Mouse (Mus musculus): Measurements from ENCODE around the gene Glrp1.

DNA sequence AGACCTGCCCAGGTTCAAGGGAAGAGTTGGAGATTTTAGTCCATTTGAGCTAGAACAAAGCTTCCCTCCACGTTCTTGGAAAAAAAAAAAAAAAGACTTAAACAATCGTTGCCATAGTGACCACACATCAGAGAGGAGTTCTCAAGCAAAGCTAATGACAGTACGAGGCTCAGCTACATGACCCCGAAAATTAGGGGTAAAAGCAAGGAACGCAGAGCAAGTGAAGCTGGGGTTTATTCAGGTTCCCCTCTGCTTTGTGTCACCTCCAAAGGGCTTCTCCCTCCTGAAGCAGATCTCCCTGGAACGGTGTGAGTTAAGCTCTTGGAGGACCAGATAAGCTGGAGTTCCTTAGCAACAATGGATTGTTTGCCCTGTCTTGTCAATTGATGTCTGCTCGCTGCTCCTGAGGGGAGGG lies 5.3 kb downstream of the Glrp1 start:
- TF ChIP-seq CTCF (IDR thresholded peaks at IDR 0.05; ENCODE audit: low read depth) (no peak), EP300 (optimal IDR thresholded peaks at IDR 0.05) (no peak)
